Mouse (Mus musculus) T-helper 1 cell (primary cell): ENCODE results near the gene Cd248.

Experiments used
- in situ Hi-C: fragments of 300-600 bp; cut with MboI, MseI; formaldehyde crosslinking; loops from one replicate; pipeline ENCODE4 v1.15.1; 2025; ENCODE audit warnings: high pct_unique_total_duplicates

Cd248 gene

GRCm38 (mm10) chr19:5106731-5107191 is 38.9 kb downstream of the Cd248 start, which contains the start of gene Rab1b:
Gene Rab1b, minus strand, starts transcription at chr19:5107072.
- in situ Hi-C loops, result no loop called here

- in situ Hi-C loops, result no loop called here
Measured at GRCm38 (mm10) chr19:5107556-5108270, 39.8 kb downstream of the Cd248 start.

- in situ Hi-C loops, result no loop called here
Measured at GRCm38 (mm10) chr19:5108271-5108575, 40.3 kb downstream of the Cd248 start.

- in situ Hi-C loops, result no loop called here
Measured at GRCm38 (mm10) chr19:5108702-5109101, 40.8 kb downstream of the Cd248 start.

GRCm38 (mm10) chr19:5109659-5110453 is 42.0 kb downstream of the Cd248 start:
- in situ Hi-C loops, result no loop called here

- in situ Hi-C loops, result no loop called here
Measured at GRCm38 (mm10) chr19:5113783-5114182, 45.9 kb downstream of the Cd248 start.

- in situ Hi-C loops, result no loop called here
Measured at GRCm38 (mm10) chr19:5117494-5118383, 49.9 kb downstream of the Cd248 start.

GRCm38 (mm10) chr19:5118384-5118698 is 50.5 kb downstream of the Cd248 start, which contains the start of gene Klc2:
Gene Klc2, minus strand, starts transcription at chr19:5118560.
- in situ Hi-C loops, result no loop called here
